Mouse (Mus musculus): ENCODE data around the gene Mast4.

GRCm38 (mm10) chr13:103121796-103122792, 212.2 kb downstream of the Mast4 start:
- TF ChIP-seq POLR2A (IDR thresholded peaks at IDR 0.05; ENCODE audit: control insufficient read depth, extremely low read depth, insufficient read depth, low read length, poor library complexity) (no peak), CTCF (IDR thresholded peaks at IDR 0.05; ENCODE audit: borderline replicate concordance, control insufficient read depth, extremely low read depth, insufficient read depth, low read length, poor library complexity) (no peak)

Data from thymus, adult 2 months (tissue).